Mouse (Mus musculus): ENCODE measurements around the gene Prtn3.

DNA sequence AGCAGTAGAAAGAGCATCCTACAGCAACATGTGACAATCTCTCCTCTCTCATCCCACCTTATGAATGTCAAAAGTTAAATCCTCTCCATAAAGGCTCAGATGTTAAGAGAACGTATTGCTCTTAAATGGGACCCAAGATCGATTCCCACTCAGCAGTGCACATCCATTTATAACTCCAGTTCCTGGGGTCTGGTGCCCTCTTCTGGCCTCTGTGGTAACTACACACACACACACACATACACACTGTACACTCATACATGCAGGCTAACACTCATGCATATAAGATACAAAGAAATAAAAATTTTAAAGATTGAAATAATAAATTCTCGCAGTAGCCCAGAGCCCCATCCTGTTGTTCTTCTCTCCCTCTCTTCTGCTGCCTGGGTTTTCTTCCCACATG lies 37.4 kb upstream of the Prtn3 start:
- TF ChIP-seq EP300 (IDR thresholded peaks at IDR 0.05; ENCODE audit: low read depth) (no peak), CTCF (IDR thresholded peaks at IDR 0.05; ENCODE audit: low read depth) (no peak)
